ENCODE assay signal across 31 mouse cellular contexts in genomic region chr8:35061048-35061447, GRCm38 (mm10).
"Had no signal": no experiment of that assay in that cellular context is flagged by ENCODE, and none has a peak within 500 bp of the region (broad histone marks: within the 10 kb centered on the region; RNA-seq: fewer than 3 reads in every experiment).

No protein-coding gene starts in this region.

- H3K9me3 ChIP-seq: limb, embryonic 10.5 days; limb, embryonic 12.5 days; limb, embryonic 13.5 days; limb, embryonic 15.5 days; liver, embryonic 12.5 days; liver, embryonic 13.5 days; liver, embryonic 15.5 days; lung, embryonic 15.5 days; midbrain, embryonic 10.5 days; midbrain, embryonic 12.5 days; midbrain, embryonic 13.5 days; midbrain, embryonic 15.5 days had no signal

- H3K4me1 ChIP-seq: limb, embryonic 10.5 days; limb, embryonic 12.5 days; limb, embryonic 13.5 days; limb, embryonic 15.5 days; liver, embryonic 12.5 days; liver, embryonic 13.5 days; liver, embryonic 15.5 days; lung, embryonic 15.5 days; megakaryocyte, embryonic 14.5 days; midbrain, embryonic 10.5 days; midbrain, embryonic 12.5 days; midbrain, embryonic 13.5 days; midbrain, embryonic 15.5 days had no signal

- H3K9ac ChIP-seq: limb, embryonic 12.5 days; limb, embryonic 13.5 days; limb, embryonic 15.5 days; liver, embryonic 12.5 days; liver, embryonic 13.5 days; liver, embryonic 14.5 days; liver, embryonic 15.5 days; liver, postnatal 0 days; lung, embryonic 14.5 days; lung, embryonic 15.5 days; midbrain, embryonic 12.5 days; midbrain, embryonic 13.5 days; midbrain, embryonic 15.5 days had no signal

- H3K27ac ChIP-seq: left cerebral cortex, adult 2 months; limb, embryonic 10.5 days; limb, embryonic 12.5 days; limb, embryonic 13.5 days; limb, embryonic 15.5 days; liver, embryonic 12.5 days; liver, embryonic 13.5 days; liver, embryonic 14.5 days; liver, embryonic 15.5 days; lung, embryonic 15.5 days; macrophage; midbrain, embryonic 10.5 days; midbrain, embryonic 12.5 days; midbrain, embryonic 13.5 days; midbrain, embryonic 15.5 days had no signal

- H3K36me3 ChIP-seq: limb, embryonic 10.5 days; limb, embryonic 12.5 days; limb, embryonic 13.5 days; limb, embryonic 15.5 days; liver, embryonic 12.5 days; liver, embryonic 13.5 days; liver, embryonic 15.5 days; lung, embryonic 15.5 days; midbrain, embryonic 10.5 days; midbrain, embryonic 12.5 days; midbrain, embryonic 13.5 days; midbrain, embryonic 15.5 days had no signal

- H3K27me3 ChIP-seq: limb, embryonic 12.5 days; limb, embryonic 13.5 days; limb, embryonic 15.5 days; liver, embryonic 12.5 days; liver, embryonic 13.5 days; liver, embryonic 15.5 days; lung, embryonic 15.5 days; midbrain, embryonic 12.5 days; midbrain, embryonic 13.5 days; midbrain, embryonic 15.5 days had no signal

- H3K4me2 ChIP-seq: limb, embryonic 12.5 days; limb, embryonic 13.5 days; limb, embryonic 15.5 days; liver, embryonic 11.5 days; liver, embryonic 12.5 days; liver, embryonic 13.5 days; liver, embryonic 15.5 days; lung, embryonic 14.5 days; lung, embryonic 15.5 days; midbrain, embryonic 11.5 days; midbrain, embryonic 12.5 days; midbrain, embryonic 13.5 days; midbrain, embryonic 15.5 days had no signal

- ATAC-seq: liver, embryonic 12.5 days; liver, postnatal 0 days; lung, postnatal 0 days; midbrain, embryonic 13.5 days; midbrain, embryonic 15.5 days; midbrain, embryonic 16.5 days had no signal

- DNase-seq: left cerebral cortex, postnatal 4 days; liver; liver, embryonic 13.5 days; liver, postnatal 0 days; lung, adult 18-20 months; lung, adult 2 months; lung, embryonic 14.5 days; lung, postnatal 10 days; lung, postnatal 14 days; lung, postnatal 36 days; lung, postnatal 4 days; midbrain, embryonic 14.5 days had no signal

- H3K4me3 ChIP-seq: left cerebral cortex, adult 2 months; limb, embryonic 10.5 days; limb, embryonic 12.5 days; limb, embryonic 13.5 days; limb, embryonic 15.5 days; liver, embryonic 12.5 days; liver, embryonic 13.5 days; liver, embryonic 15.5 days; lung, embryonic 15.5 days; megakaryocyte, embryonic 14.5 days; midbrain, embryonic 10.5 days; midbrain, embryonic 12.5 days; midbrain, embryonic 13.5 days; midbrain, embryonic 15.5 days had no signal
